Mouse (Mus musculus): Measurements from ENCODE around the gene Mdp1. TPM values are rescaled to one million over a fixed set of nuclear protein-coding genes. Genes with fewer than 3 reads are reported as not detected.

Mdp1 gene
- 61.1 TPM for polyA plus RNA-seq (2015; fragmentation: Illumina TruSeq; extraction: RNeasy Lipid Tissue Mini Kit (QIAGEN cat#74804); ENCODE audit: low read depth, low replicate concordance)

GRCm38 (mm10) chr14:55659960-55660573, at the start of gene Mdp1:
Mdp1 (minus strand) TSS chr14:55660508.

GRCm38 (mm10) chr14:55681160-55682117, 21.1 kb upstream of the Mdp1 start, which contains the start of gene Tinf2:
Tinf2 (minus strand) TSS chr14:55681820.

GRCm38 (mm10) chr14:55671833-55672740, 11.8 kb upstream of the Mdp1 start, which contains the start of the genes Gmpr2 and Nedd8:
Gmpr2 (plus strand) TSS chr14:55671941.
Nedd8 (minus strand) TSS chr14:55672124.

GRCm38 (mm10) chr14:55649884-55650283, 10.4 kb downstream of the Mdp1 start, which contains the start of gene Tssk4:
Tssk4 (plus strand) TSS chr14:55650184.

GRCm38 (mm10) chr14:55643060-55643907, 17.0 kb downstream of the Mdp1 start, which contains the start of gene Tm9sf1:
Tm9sf1 (minus strand) TSS chr14:55643806.

GRCm38 (mm10) chr14:55637795-55638194, 22.5 kb downstream of the Mdp1 start, which contains the start of gene Gm49378:
Gm49378 (minus strand) TSS chr14:55637895.

GRCm38 (mm10) chr14:55635523-55636007, 24.7 kb downstream of the Mdp1 start, which contains the start of gene Ipo4:
Ipo4 (minus strand) TSS chr14:55635957.

GRCm38 (mm10) chr14:55617822-55618221, 42.5 kb downstream of the Mdp1 start, which contains the start of gene Rec8:
Rec8 (plus strand) TSS chr14:55618037.

Other genes with a start within 250 kb of the Mdp1 start
- 22.7 TPM for gene Dhrs4, start 181.8 kb downstream of the Mdp1 start, polyA plus RNA-seq (2015; fragmentation: Illumina TruSeq; extraction: RNeasy Lipid Tissue Mini Kit (QIAGEN cat#74804); ENCODE audit: low read depth, low replicate concordance)
- gene Carmil3, start 169.9 kb downstream of the Mdp1 start, polyA plus RNA-seq (2015; fragmentation: Illumina TruSeq; extraction: RNeasy Lipid Tissue Mini Kit (QIAGEN cat#74804); ENCODE audit: low read depth, low replicate concordance): 27.2 TPM
- 132 TPM for gene Cpne6, start 150.1 kb downstream of the Mdp1 start, polyA plus RNA-seq (2015; fragmentation: Illumina TruSeq; extraction: RNeasy Lipid Tissue Mini Kit (QIAGEN cat#74804); ENCODE audit: low read depth, low replicate concordance)
- 0.31 TPM for gene Nrl, start 135.5 kb downstream of the Mdp1 start, polyA plus RNA-seq (2015; fragmentation: Illumina TruSeq; extraction: RNeasy Lipid Tissue Mini Kit (QIAGEN cat#74804); ENCODE audit: low read depth, low replicate concordance)
- 19.9 TPM for gene Pck2, start 120.2 kb downstream of the Mdp1 start, polyA plus RNA-seq (2015; fragmentation: Illumina TruSeq; extraction: RNeasy Lipid Tissue Mini Kit (QIAGEN cat#74804); ENCODE audit: low read depth, low replicate concordance)
- gene Dcaf11, start 100.5 kb downstream of the Mdp1 start, polyA plus RNA-seq (2015; fragmentation: Illumina TruSeq; extraction: RNeasy Lipid Tissue Mini Kit (QIAGEN cat#74804); ENCODE audit: low read depth, low replicate concordance): 92.2 TPM
- not detected for gene A730061H03Rik, start 100.1 kb downstream of the Mdp1 start, polyA plus RNA-seq (2015; fragmentation: Illumina TruSeq; extraction: RNeasy Lipid Tissue Mini Kit (QIAGEN cat#74804); ENCODE audit: low read depth, low replicate concordance)
- not detected for gene Fitm1, start 84.9 kb downstream of the Mdp1 start, polyA plus RNA-seq (2015; fragmentation: Illumina TruSeq; extraction: RNeasy Lipid Tissue Mini Kit (QIAGEN cat#74804); ENCODE audit: low read depth, low replicate concordance)
- gene Psme1, start 82.4 kb downstream of the Mdp1 start, polyA plus RNA-seq (2015; fragmentation: Illumina TruSeq; extraction: RNeasy Lipid Tissue Mini Kit (QIAGEN cat#74804); ENCODE audit: low read depth, low replicate concordance): 73.4 TPM
- gene Emc9, start 75.2 kb downstream of the Mdp1 start, polyA plus RNA-seq (2015; fragmentation: Illumina TruSeq; extraction: RNeasy Lipid Tissue Mini Kit (QIAGEN cat#74804); ENCODE audit: low read depth, low replicate concordance): 54.3 TPM
- gene Psme2, start 69.4 kb downstream of the Mdp1 start, polyA plus RNA-seq (2015; fragmentation: Illumina TruSeq; extraction: RNeasy Lipid Tissue Mini Kit (QIAGEN cat#74804); ENCODE audit: low read depth, low replicate concordance): 78.9 TPM
- 18.8 TPM for gene Rnf31, start 68.8 kb downstream of the Mdp1 start, polyA plus RNA-seq (2015; fragmentation: Illumina TruSeq; extraction: RNeasy Lipid Tissue Mini Kit (QIAGEN cat#74804); ENCODE audit: low read depth, low replicate concordance)
- 14.3 TPM for gene Irf9, start 56.9 kb downstream of the Mdp1 start, polyA plus RNA-seq (2015; fragmentation: Illumina TruSeq; extraction: RNeasy Lipid Tissue Mini Kit (QIAGEN cat#74804); ENCODE audit: low read depth, low replicate concordance)
- gene Rec8, start 42.5 kb downstream of the Mdp1 start, polyA plus RNA-seq (2015; fragmentation: Illumina TruSeq; extraction: RNeasy Lipid Tissue Mini Kit (QIAGEN cat#74804); ENCODE audit: low read depth, low replicate concordance): 6.2 TPM
- 62.3 TPM for gene Ipo4, start 24.6 kb downstream of the Mdp1 start, polyA plus RNA-seq (2015; fragmentation: Illumina TruSeq; extraction: RNeasy Lipid Tissue Mini Kit (QIAGEN cat#74804); ENCODE audit: low read depth, low replicate concordance)
- gene Gm49378, start 22.6 kb downstream of the Mdp1 start, polyA plus RNA-seq (2015; fragmentation: Illumina TruSeq; extraction: RNeasy Lipid Tissue Mini Kit (QIAGEN cat#74804); ENCODE audit: low read depth, low replicate concordance): 1.6 TPM
- 32.2 TPM for gene Tm9sf1, start 16.7 kb downstream of the Mdp1 start, polyA plus RNA-seq (2015; fragmentation: Illumina TruSeq; extraction: RNeasy Lipid Tissue Mini Kit (QIAGEN cat#74804); ENCODE audit: low read depth, low replicate concordance)
- gene Tssk4, start 10.3 kb downstream of the Mdp1 start, polyA plus RNA-seq (2015; fragmentation: Illumina TruSeq; extraction: RNeasy Lipid Tissue Mini Kit (QIAGEN cat#74804); ENCODE audit: low read depth, low replicate concordance): not detected
- 36.9 TPM for gene Gmpr2, start 11.4 kb upstream of the Mdp1 start, polyA plus RNA-seq (2015; fragmentation: Illumina TruSeq; extraction: RNeasy Lipid Tissue Mini Kit (QIAGEN cat#74804); ENCODE audit: low read depth, low replicate concordance)
- gene Nedd8, start 11.6 kb upstream of the Mdp1 start, polyA plus RNA-seq (2015; fragmentation: Illumina TruSeq; extraction: RNeasy Lipid Tissue Mini Kit (QIAGEN cat#74804); ENCODE audit: low read depth, low replicate concordance): 255 TPM
- 16.0 TPM for gene Tinf2, start 21.3 kb upstream of the Mdp1 start, polyA plus RNA-seq (2015; fragmentation: Illumina TruSeq; extraction: RNeasy Lipid Tissue Mini Kit (QIAGEN cat#74804); ENCODE audit: low read depth, low replicate concordance)
- gene Tgm1, start 53.4 kb upstream of the Mdp1 start, polyA plus RNA-seq (2015; fragmentation: Illumina TruSeq; extraction: RNeasy Lipid Tissue Mini Kit (QIAGEN cat#74804); ENCODE audit: low read depth, low replicate concordance): not detected
- 47.6 TPM for gene Rabggta, start 61.8 kb upstream of the Mdp1 start, polyA plus RNA-seq (2015; fragmentation: Illumina TruSeq; extraction: RNeasy Lipid Tissue Mini Kit (QIAGEN cat#74804); ENCODE audit: low read depth, low replicate concordance)
- 122 TPM for gene Dhrs1, start 85.2 kb upstream of the Mdp1 start, polyA plus RNA-seq (2015; fragmentation: Illumina TruSeq; extraction: RNeasy Lipid Tissue Mini Kit (QIAGEN cat#74804); ENCODE audit: low read depth, low replicate concordance)
- gene Nop9, start 85.2 kb upstream of the Mdp1 start, polyA plus RNA-seq (2015; fragmentation: Illumina TruSeq; extraction: RNeasy Lipid Tissue Mini Kit (QIAGEN cat#74804); ENCODE audit: low read depth, low replicate concordance): 6.9 TPM
- gene Cideb, start 98.0 kb upstream of the Mdp1 start, polyA plus RNA-seq (2015; fragmentation: Illumina TruSeq; extraction: RNeasy Lipid Tissue Mini Kit (QIAGEN cat#74804); ENCODE audit: low read depth, low replicate concordance): 9.8 TPM
- 0.12 TPM for gene Ltb4r2, start 100.9 kb upstream of the Mdp1 start, polyA plus RNA-seq (2015; fragmentation: Illumina TruSeq; extraction: RNeasy Lipid Tissue Mini Kit (QIAGEN cat#74804); ENCODE audit: low read depth, low replicate concordance)
- gene Ltb4r1, start 105.5 kb upstream of the Mdp1 start, polyA plus RNA-seq (2015; fragmentation: Illumina TruSeq; extraction: RNeasy Lipid Tissue Mini Kit (QIAGEN cat#74804); ENCODE audit: low read depth, low replicate concordance): not detected
- gene Adcy4, start 123.6 kb upstream of the Mdp1 start, polyA plus RNA-seq (2015; fragmentation: Illumina TruSeq; extraction: RNeasy Lipid Tissue Mini Kit (QIAGEN cat#74804); ENCODE audit: low read depth, low replicate concordance): 5.3 TPM
- gene Ripk3, start 128.4 kb upstream of the Mdp1 start, polyA plus RNA-seq (2015; fragmentation: Illumina TruSeq; extraction: RNeasy Lipid Tissue Mini Kit (QIAGEN cat#74804); ENCODE audit: low read depth, low replicate concordance): 0.25 TPM
- gene Nfatc4, start 162.6 kb upstream of the Mdp1 start, polyA plus RNA-seq (2015; fragmentation: Illumina TruSeq; extraction: RNeasy Lipid Tissue Mini Kit (QIAGEN cat#74804); ENCODE audit: low read depth, low replicate concordance): 2.3 TPM
- 3.9 TPM for gene Nynrin, start 193.5 kb upstream of the Mdp1 start, polyA plus RNA-seq (2015; fragmentation: Illumina TruSeq; extraction: RNeasy Lipid Tissue Mini Kit (QIAGEN cat#74804); ENCODE audit: low read depth, low replicate concordance)
- 0.49 TPM for gene Cbln3, start 223.9 kb upstream of the Mdp1 start, polyA plus RNA-seq (2015; fragmentation: Illumina TruSeq; extraction: RNeasy Lipid Tissue Mini Kit (QIAGEN cat#74804); ENCODE audit: low read depth, low replicate concordance)
- gene Khnyn, start 224.4 kb upstream of the Mdp1 start, polyA plus RNA-seq (2015; fragmentation: Illumina TruSeq; extraction: RNeasy Lipid Tissue Mini Kit (QIAGEN cat#74804); ENCODE audit: low read depth, low replicate concordance): 9.0 TPM
- 155 TPM for gene Sdr39u1, start 239.8 kb upstream of the Mdp1 start, polyA plus RNA-seq (2015; fragmentation: Illumina TruSeq; extraction: RNeasy Lipid Tissue Mini Kit (QIAGEN cat#74804); ENCODE audit: low read depth, low replicate concordance)

All from brain, adult 10 weeks (tissue).